In genomic region chr7:28577826-28578542, GRCm38 (mm10) we compare ENCODE assay signal across 12 mouse cellular contexts. TPM values are rescaled to one million over a fixed set of nuclear protein-coding genes. Genes with fewer than 3 reads are reported as not detected.
DNase-seq lines count a peak whose midpoint lies in the region; ATAC-seq and TF ChIP-seq lines count a peak whose summit lies in the region.
"Had no signal": no experiment of that assay in that cellular context is flagged by ENCODE, and none has a peak within 500 bp of the region (broad histone marks: within the 10 kb centered on the region; RNA-seq: fewer than 3 reads in every experiment).

No protein-coding gene starts in this region.

- intact Hi-C loops in gastrocnemius, postnatal 14 days (cut with DNase I; ENCODE audit: low total_unique reads), result loop anchor here (2.0 kb wide), 1 partner anchor 61 kb away; no protein-coding TSS in a partner anchor

- ATAC-seq in intestine, embryonic 15.5 days, result peak; percentile 84
- no peak for ATAC-seq in megakaryocyte-erythroid progenitor cell, adult 5-6 weeks (replicated peaks; ENCODE audit: low FRiP score, low TSS enrichment, poor library complexity, severe bottlenecking)
- ATAC-seq in midbrain, embryonic 16.5 days, result no peak

- no peak overlapping the region for H3K4me3 ChIP-seq in intestine, embryonic 15.5 days (replicated peaks)
- no peak overlapping the region for H3K4me3 ChIP-seq in lung, adult 2 months (replicated peaks; ENCODE audit: extremely low read depth, low read depth, low read length)
- no peak overlapping the region for H3K4me3 ChIP-seq in midbrain, embryonic 16.5 days (ENCODE audit: low read depth, low read length)
- H3K4me3 ChIP-seq: neural tube, embryonic 13.5 days had no signal

- H3K9ac ChIP-seq in intestine, embryonic 15.5 days, result 0 out of 2 replicates have a peak overlapping the region, but pooled peaks have one; percentile 20
- H3K9ac ChIP-seq in midbrain, embryonic 16.5 days (ENCODE audit: low read depth, low read length), result no peak overlapping the region

- H3K4me1 ChIP-seq in intestine, embryonic 15.5 days (replicated peaks), result peaks cover 74% of the 10 kb centered on the region
- peaks cover 64% of the 10 kb centered on the region for H3K4me1 ChIP-seq in lung, adult 2 months (ENCODE audit: control insufficient read depth, insufficient read depth, low read length)
- H3K4me1 ChIP-seq in midbrain, embryonic 16.5 days (ENCODE audit: control insufficient read depth, insufficient read depth, low read length), result 0 out of 2 replicates have a peak, but pooled peaks cover 4% of the 10 kb centered on the region

- H3K27me3 ChIP-seq in intestine, embryonic 15.5 days (replicated peaks), result no peaks in the 10 kb centered on the region
- no peaks in the 10 kb centered on the region for H3K27me3 ChIP-seq in midbrain, embryonic 16.5 days (ENCODE audit: control insufficient read depth, insufficient read depth, low read depth, low read length)
- H3K27me3 ChIP-seq: neural tube, embryonic 13.5 days had no signal

- peak; percentile 47 for DNase-seq in embryo, embryonic 9.5 days (ENCODE audit: extremely low spot score)
- DNase-seq in embryo, embryonic 11 days, result no peak
- peak; percentile 65 for DNase-seq in 416B (ENCODE audit: low read depth)
- DNase-seq in lung, adult 2 months, result peak; percentile 80
- no peak for DNase-seq in gastrocnemius, postnatal 14 days
- DNase-seq: layer of hippocampus, postnatal 36 days had no signal

- WGBS in intestine, embryonic 15.5 days, result 54% methylated on average over 9 of the region's 9 CpGs
- 66% methylated on average over 9 of the region's 9 CpGs for WGBS in lung, adult 2 months
- WGBS in midbrain, embryonic 16.5 days, result 93% methylated on average over 9 of the region's 9 CpGs

- 0 out of 2 replicates have a peak, but pooled peaks cover 6% of the 10 kb centered on the region for H3K36me3 ChIP-seq in intestine, embryonic 15.5 days
- H3K36me3 ChIP-seq in midbrain, embryonic 16.5 days (ENCODE audit: control insufficient read depth, insufficient read depth, low read length), result no peaks in the 10 kb centered on the region
- H3K36me3 ChIP-seq: neural tube, embryonic 13.5 days had no signal

- no peaks in the 10 kb centered on the region for H3K9me3 ChIP-seq in intestine, embryonic 15.5 days
- H3K9me3 ChIP-seq in midbrain, embryonic 16.5 days (replicated peaks; ENCODE audit: control insufficient read depth, low read length, poor library complexity, severe bottlenecking), result no peaks in the 10 kb centered on the region
- H3K9me3 ChIP-seq: neural tube, embryonic 13.5 days had no signal

- peak overlapping the region; percentile 30; the same call in 1 of the 2 replicates for H3K4me2 ChIP-seq in intestine, embryonic 15.5 days (replicated peaks)
- no peak overlapping the region for H3K4me2 ChIP-seq in midbrain, embryonic 16.5 days (ENCODE audit: low read length)
- H3K4me2 ChIP-seq: neural tube, embryonic 13.5 days had no signal

- peak overlapping the region; percentile 83 for H3K27ac ChIP-seq in intestine, embryonic 15.5 days
- no peak overlapping the region for H3K27ac ChIP-seq in midbrain, embryonic 16.5 days (ENCODE audit: low read length)

- no peak for TF ChIP-seq CTCF in lung, adult 2 months (IDR thresholded peaks at IDR 0.05; ENCODE audit: insufficient read depth, low read length)

- TF ChIP-seq POLR2A in lung, adult 2 months (IDR thresholded peaks at IDR 0.05; ENCODE audit: borderline replicate concordance, extremely low read depth, low read depth, low read length), result peak; percentile 11; the same call in 1 of the 2 replicates

RNA-seq across cellular contexts. Expression of gene Samd4b, which starts 20.0 kb away (rescaled TPM):
- 18.9 and 19.5 TPM in 2 replicates for polyA plus RNA-seq in intestine, embryonic 15.5 days (2015; fragmentation: Nextera tagmentation; extraction: Ambion mirVana)
- 93.9 and 112 TPM in 2 replicates for polyA plus RNA-seq in lung, adult 2 months (2012; rRNA removed)
- 20.3 and 26.2 TPM in 2 replicates for total RNA-seq in megakaryocyte-erythroid progenitor cell, adult 5-6 weeks (2014; fragmentation: Nextera tagmentation)
- 3.4 and 7.2 TPM in 2 replicates for total RNA-seq in megakaryocyte-erythroid progenitor cell, adult 5-6 weeks (2017)
- 10 to 100 TPM; 15.7 to 18.5 TPM for total RNA-seq in gastrocnemius, postnatal 14 days (2021)
- polyA plus RNA-seq in midbrain, embryonic 16.5 days (2015; fragmentation: Nextera tagmentation; extraction: Ambion mirVana), result 20.2 and 20.4 TPM in 2 replicates

RNA-seq across cellular contexts. Expression of gene Pak4, which starts 20.0 kb away (rescaled TPM):
- 51.7 and 53.1 TPM in 2 replicates for polyA plus RNA-seq in intestine, embryonic 15.5 days (2015; fragmentation: Nextera tagmentation; extraction: Ambion mirVana)
- 66.7 and 76.0 TPM in 2 replicates for polyA plus RNA-seq in lung, adult 2 months (2012; rRNA removed)
- total RNA-seq in megakaryocyte-erythroid progenitor cell, adult 5-6 weeks (2014; fragmentation: Nextera tagmentation), result 5.3 and 8.3 TPM in 2 replicates
- 7.9 and 8.3 TPM in 2 replicates for total RNA-seq in megakaryocyte-erythroid progenitor cell, adult 5-6 weeks (2017)
- total RNA-seq in gastrocnemius, postnatal 14 days (2021), result 1 to 10 TPM; 2.9 to 4.6 TPM
- polyA plus RNA-seq in midbrain, embryonic 16.5 days (2015; fragmentation: Nextera tagmentation; extraction: Ambion mirVana), result 18.1 and 19.1 TPM in 2 replicates

RNA-seq across cellular contexts. Expression of gene Nccrp1, which starts 30.9 kb away (rescaled TPM):
- not detected in 2 replicates for polyA plus RNA-seq in intestine, embryonic 15.5 days (2015; fragmentation: Nextera tagmentation; extraction: Ambion mirVana)
- 0.53 and 27.0 TPM in 2 replicates for polyA plus RNA-seq in lung, adult 2 months (2012; rRNA removed)
- total RNA-seq in megakaryocyte-erythroid progenitor cell, adult 5-6 weeks (2014; fragmentation: Nextera tagmentation), result 2.1 TPM in 1 of 2 replicates, not detected in the other
- not detected in 2 replicates for total RNA-seq in megakaryocyte-erythroid progenitor cell, adult 5-6 weeks (2017)
- total RNA-seq in gastrocnemius, postnatal 14 days (2021), result not detected
- 0.15 TPM in 1 of 2 replicates, not detected in the other for polyA plus RNA-seq in midbrain, embryonic 16.5 days (2015; fragmentation: Nextera tagmentation; extraction: Ambion mirVana)
- total RNA-seq: MEL had no signal
- polyA plus RNA-seq: neural tube, embryonic 13.5 days had no signal

RNA-seq across cellular contexts. Expression of gene Sycn, which starts 37.3 kb away (rescaled TPM):
- 33.3 and 122 TPM in 2 replicates for polyA plus RNA-seq in intestine, embryonic 15.5 days (2015; fragmentation: Nextera tagmentation; extraction: Ambion mirVana)
- polyA plus RNA-seq in lung, adult 2 months (2012; rRNA removed), result 27.0 TPM in 1 of 2 replicates, not detected in the other
- not detected in 2 replicates for total RNA-seq in megakaryocyte-erythroid progenitor cell, adult 5-6 weeks (2014; fragmentation: Nextera tagmentation)
- not detected in 2 replicates for total RNA-seq in megakaryocyte-erythroid progenitor cell, adult 5-6 weeks (2017)
- total RNA-seq in gastrocnemius, postnatal 14 days (2021), result not detected
- polyA plus RNA-seq in midbrain, embryonic 16.5 days (2015; fragmentation: Nextera tagmentation; extraction: Ambion mirVana), result not detected in 2 replicates
- total RNA-seq: common myeloid progenitor, adult 5-6 weeks; layer of hippocampus, postnatal 36 days; MEL had no signal
- polyA plus RNA-seq: neural tube, embryonic 13.5 days had no signal

RNA-seq across cellular contexts. Expression of gene Acp7, which starts 53.1 kb away (rescaled TPM):
- polyA plus RNA-seq in intestine, embryonic 15.5 days (2015; fragmentation: Nextera tagmentation; extraction: Ambion mirVana), result 0.06 TPM in 1 of 2 replicates, not detected in the other
- 0.41 and 16.5 TPM in 2 replicates for polyA plus RNA-seq in lung, adult 2 months (2012; rRNA removed)
- not detected in 2 replicates for total RNA-seq in megakaryocyte-erythroid progenitor cell, adult 5-6 weeks (2014; fragmentation: Nextera tagmentation)
- not detected in 2 replicates for total RNA-seq in megakaryocyte-erythroid progenitor cell, adult 5-6 weeks (2017)
- total RNA-seq in gastrocnemius, postnatal 14 days (2021), result not detected
- polyA plus RNA-seq in midbrain, embryonic 16.5 days (2015; fragmentation: Nextera tagmentation; extraction: Ambion mirVana), result 0.26 TPM in 1 of 2 replicates, not detected in the other
- total RNA-seq: common myeloid progenitor, adult 5-6 weeks; MEL had no signal
- polyA plus RNA-seq: neural tube, embryonic 13.5 days had no signal

Comparison
In these comparisons a context has a peak if more than half of its experiments do, and no peak if none do; other contexts are left out.
1. DNase-seq: peak in embryo, embryonic 9.5 days (single experiment), 416B (single experiment) and lung, adult 2 months (single experiment); none in embryo, embryonic 11 days (single experiment) and gastrocnemius, postnatal 14 days (single experiment).